Mouse (Mus musculus): ENCODE measurements at regions not wholly inside any gene's neighbourhood (a gene's known extent, or its start where the extent isn't known, plus 50 kb on each side); places are given as distances from the start of the nearest gene placed in this dataset.

- Histone ChIP-seq H3K4me1 (ENCODE audit: control insufficient read depth, insufficient read depth) (0 out of 2 replicates have a peak, but pooled peaks cover 3% of the 10 kb centered on the region), H3K4me3 (ENCODE audit: low read depth, low read length) (no peak overlapping the region), H3K36me3 (replicated peaks; ENCODE audit: control insufficient read depth, insufficient read depth, low read length) (no peaks in the 10 kb centered on the region), H3K9me3 (replicated peaks; ENCODE audit: control insufficient read depth, low read length) (no peaks in the 10 kb centered on the region), H3K4me2 (ENCODE audit: low read depth, low read length) (no peak overlapping the region), H3K9ac (replicated peaks; ENCODE audit: low read depth, low read length) (no peak overlapping the region), H3K27me3 (ENCODE audit: control insufficient read depth, insufficient read depth, low read length) (no peaks in the 10 kb centered on the region), H3K27ac (ENCODE audit: low read depth) (no peak overlapping the region)
- WGBS = 83% methylated on average over 5 of the region's 5 CpGs
- ATAC-seq (ENCODE audit: insufficient read depth, low read depth) = no peak
- DNase-seq (ENCODE audit: low spot score) = no peak
- no peak for TF ChIP-seq CTCF (IDR thresholded peaks at IDR 0.05; ENCODE audit: low read depth)
These were observed 179.5 kb downstream of the Ets1 start for GRCm38 (mm10) chr9:32815473-32815872.

- Histone ChIP-seq H3K4me3 (ENCODE audit: low read depth, low read length) (no peak overlapping the region), H3K4me1 (ENCODE audit: control insufficient read depth, insufficient read depth) (0 out of 2 replicates have a peak, but pooled peaks cover 3% of the 10 kb centered on the region), H3K9me3 (replicated peaks; ENCODE audit: control insufficient read depth, low read length) (no peaks in the 10 kb centered on the region), H3K4me2 (ENCODE audit: low read depth, low read length) (no peak overlapping the region; the same call in 1 of the 2 replicates), H3K27ac (ENCODE audit: low read depth) (peak overlapping the region; percentile 7; the same call in 1 of the 2 replicates), H3K27me3 (ENCODE audit: control insufficient read depth, insufficient read depth, low read length) (no peaks in the 10 kb centered on the region), H3K36me3 (replicated peaks; ENCODE audit: control insufficient read depth, insufficient read depth, low read length) (no peaks in the 10 kb centered on the region), H3K9ac (replicated peaks; ENCODE audit: low read depth, low read length) (no peak overlapping the region)
- ATAC-seq (ENCODE audit: insufficient read depth, low read depth) (peak; percentile 47; the same call in 1 of the 2 replicates), DNase-seq (ENCODE audit: low spot score) (peak; percentile 25)
- 0 out of 2 replicates have a peak, but pooled peaks have one; percentile 37 for TF ChIP-seq EP300 (IDR thresholded peaks at IDR 0.05; ENCODE audit: low read depth)
- no peak for TF ChIP-seq CTCF (IDR thresholded peaks at IDR 0.05; ENCODE audit: low read depth)
- WGBS = 55% methylated on average over 9 of the region's 9 CpGs
These were observed 180.8 kb downstream of the Ets1 start for GRCm38 (mm10) chr9:32816649-32817425.

GRCm38 (mm10) chr9:32817442-32818358 lies 181.7 kb downstream of the Ets1 start:
- no peaks in the 10 kb centered on the region for H3K27me3 ChIP-seq (ENCODE audit: control insufficient read depth, insufficient read depth, low read length)
- no peak overlapping the region for H3K4me2 ChIP-seq (ENCODE audit: low read depth, low read length)
- 66% methylated on average over 7 of the region's 7 CpGs for WGBS

GRCm38 (mm10) chr9:32823439-32824133 lies 187.6 kb downstream of the Ets1 start:
- Histone ChIP-seq H3K9me3 (replicated peaks; ENCODE audit: control insufficient read depth, low read length) (no peaks in the 10 kb centered on the region), H3K4me1 (ENCODE audit: control insufficient read depth, insufficient read depth) (no peaks in the 10 kb centered on the region), H3K4me2 (ENCODE audit: low read depth, low read length) (no peak overlapping the region), H3K4me3 (ENCODE audit: low read depth, low read length) (no peak overlapping the region), H3K27ac (ENCODE audit: low read depth) (no peak overlapping the region), H3K27me3 (ENCODE audit: control insufficient read depth, insufficient read depth, low read length) (no peaks in the 10 kb centered on the region), H3K36me3 (replicated peaks; ENCODE audit: control insufficient read depth, insufficient read depth, low read length) (no peaks in the 10 kb centered on the region), H3K9ac (replicated peaks; ENCODE audit: low read depth, low read length) (no peak overlapping the region)
- ATAC-seq (ENCODE audit: insufficient read depth, low read depth) (no peak), DNase-seq (ENCODE audit: low spot score) (no peak)
- TF ChIP-seq EP300 (IDR thresholded peaks at IDR 0.05; ENCODE audit: low read depth) (no peak), CTCF (IDR thresholded peaks at IDR 0.05; ENCODE audit: low read depth) (no peak)
- 42% methylated on average over 8 of the region's 8 CpGs for WGBS

More at GRCm38 (mm10) chr9:32817442-32818358, 181.7 kb downstream of the Ets1 start:
- Histone ChIP-seq H3K9ac (replicated peaks; ENCODE audit: low read depth, low read length) (no peak overlapping the region), H3K4me1 (ENCODE audit: control insufficient read depth, insufficient read depth) (0 out of 2 replicates have a peak, but pooled peaks cover 3% of the 10 kb centered on the region), H3K4me3 (ENCODE audit: low read depth, low read length) (no peak overlapping the region), H3K9me3 (replicated peaks; ENCODE audit: control insufficient read depth, low read length) (no peaks in the 10 kb centered on the region), H3K36me3 (replicated peaks; ENCODE audit: control insufficient read depth, insufficient read depth, low read length) (no peaks in the 10 kb centered on the region), H3K27ac (ENCODE audit: low read depth) (no peak overlapping the region)
- no peak for DNase-seq (ENCODE audit: low spot score)
- TF ChIP-seq CTCF (IDR thresholded peaks at IDR 0.05; ENCODE audit: low read depth) (no peak), EP300 (IDR thresholded peaks at IDR 0.05; ENCODE audit: low read depth) (no peak)
- ATAC-seq (ENCODE audit: insufficient read depth, low read depth) = no peak

- DNase-seq (ENCODE audit: low spot score) (no peak), ATAC-seq (ENCODE audit: insufficient read depth, low read depth) (no peak)
- H3K36me3 ChIP-seq (replicated peaks; ENCODE audit: control insufficient read depth, insufficient read depth, low read length) = no peaks in the 10 kb centered on the region
- no peaks in the 10 kb centered on the region for H3K9me3 ChIP-seq (replicated peaks; ENCODE audit: control insufficient read depth, low read length)
- no peak overlapping the region for H3K4me3 ChIP-seq (ENCODE audit: low read depth, low read length)
- no peak overlapping the region for H3K27ac ChIP-seq (ENCODE audit: low read depth)
- H3K27me3 ChIP-seq (ENCODE audit: control insufficient read depth, insufficient read depth, low read length) = no peaks in the 10 kb centered on the region
- no peaks in the 10 kb centered on the region for H3K4me1 ChIP-seq (ENCODE audit: control insufficient read depth, insufficient read depth)
- TF ChIP-seq CTCF (IDR thresholded peaks at IDR 0.05; ENCODE audit: low read depth) (no peak), EP300 (IDR thresholded peaks at IDR 0.05; ENCODE audit: low read depth) (no peak)
- WGBS = 74% methylated on average over 6 of the region's 6 CpGs
- no peak overlapping the region for H3K9ac ChIP-seq (replicated peaks; ENCODE audit: low read depth, low read length)
- no peak overlapping the region for H3K4me2 ChIP-seq (ENCODE audit: low read depth, low read length)
These were observed 188.1 kb downstream of the Ets1 start for GRCm38 (mm10) chr9:32824134-32824531.
